Mouse (Mus musculus) heart, adult 9 months (tissue): ENCODE results near the gene Olfr449.
A peak's percentile ranks its signal among the peaks of the same experiment; 100 is the strongest.

Experiments
- DNase-seq, 2 experiments: peaks; one replicate each; pipeline ENCODE4 v3.0.0; 2022; ENCODE audit warnings: low spot score in 2 of 2

Gene Olfr449

GRCm38 (mm10) chr6:42834084-42834483 lies at the start of gene Olfr449:
TSS of gene Olfr449 (plus strand) at chr6:42834384.
- DNase-seq = no peak

- no peak for DNase-seq
Measured at GRCm38 (mm10) chr6:42784793-42785192, 49.4 kb upstream of the Olfr449 start, which contains the start of gene Olfr452. TSS of gene Olfr452 (plus strand) at chr6:42785093.

GRCm38 (mm10) chr6:42790247-42790948 lies 43.8 kb upstream of the Olfr449 start:
- no peak for DNase-seq

GRCm38 (mm10) chr6:42790949-42791556 lies 43.1 kb upstream of the Olfr449 start:
- no peak for DNase-seq

- no peak for DNase-seq
Measured at GRCm38 (mm10) chr6:42794982-42795381, 39.2 kb upstream of the Olfr449 start.

- no peak for DNase-seq
Measured at GRCm38 (mm10) chr6:42811639-42812038, 22.5 kb upstream of the Olfr449 start, which contains the start of gene Olfr450. TSS of gene Olfr450 (plus strand) at chr6:42811939.

GRCm38 (mm10) chr6:42860222-42860819 lies 26.1 kb downstream of the Olfr449 start:
- DNase-seq = peak in 1 of 2 experiments; percentile 19

GRCm38 (mm10) chr6:42869695-42870094 lies 35.5 kb downstream of the Olfr449 start:
- no peak for DNase-seq

- DNase-seq = no peak
Measured at GRCm38 (mm10) chr6:42876323-42876722, 42.1 kb downstream of the Olfr449 start.
